Comparison of ENCODE assay signal across 7 mouse cellular contexts in the genomic region with DNA sequence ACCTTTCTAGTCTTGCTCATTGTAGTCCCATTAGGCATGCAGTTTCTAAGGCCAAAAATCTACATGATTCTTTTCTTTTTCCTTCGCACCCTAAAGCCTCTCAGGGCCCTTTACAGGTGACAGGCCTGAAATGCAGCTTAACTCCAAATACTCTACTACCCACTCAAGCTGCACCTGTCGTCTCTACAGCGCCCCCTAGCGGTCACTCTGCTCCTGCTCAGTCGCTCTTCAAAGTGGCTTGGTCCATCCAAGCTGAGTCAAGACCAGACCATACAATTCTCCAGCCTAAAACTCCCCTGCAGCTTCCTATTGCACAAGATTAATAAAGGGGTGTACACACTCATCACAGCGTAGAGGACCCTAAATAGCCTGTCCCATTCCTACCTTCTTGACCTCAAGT. TPM values are rescaled to one million over a fixed set of nuclear protein-coding genes. Genes with fewer than 3 reads are reported as not detected.
DNase-seq lines count a peak whose midpoint lies in the region; ATAC-seq and TF ChIP-seq lines count a peak whose summit lies in the region.

No protein-coding gene starts in this region.

- no peak for ATAC-seq in midbrain, embryonic 15.5 days (replicated peaks)
- ATAC-seq in lung, postnatal 0 days, result no peak

- no peak overlapping the region for H3K27ac ChIP-seq in midbrain, embryonic 10.5 days (replicated peaks)
- H3K27ac ChIP-seq in midbrain, embryonic 15.5 days, result no peak overlapping the region
- no peak overlapping the region for H3K27ac ChIP-seq in lung, postnatal 0 days (ENCODE audit: low read length)
- H3K27ac ChIP-seq in small intestine, adult 2 months (ENCODE audit: insufficient read depth, low read depth, low read length), result no peak overlapping the region

- peak; percentile 85 for TF ChIP-seq CTCF in lung, postnatal 0 days (IDR thresholded peaks at IDR 0.05)
- peak; percentile 86; the same call in 1 of the 2 replicates for TF ChIP-seq CTCF in small intestine, adult 2 months (IDR thresholded peaks at IDR 0.05; ENCODE audit: extremely low read depth, insufficient read length, insufficient replicate concordance, low read depth, low read length)

- H3K36me3 ChIP-seq in midbrain, embryonic 10.5 days, result peaks cover 32% of the 10 kb centered on the region; the same call in 1 of the 2 replicates
- no peaks in the 10 kb centered on the region for H3K36me3 ChIP-seq in midbrain, embryonic 15.5 days (replicated peaks)
- H3K36me3 ChIP-seq in lung, postnatal 0 days (ENCODE audit: insufficient read depth, low read length), result no peaks in the 10 kb centered on the region
- H3K36me3 ChIP-seq in small intestine, adult 2 months (ENCODE audit: control insufficient read depth, insufficient read depth, low read length), result peaks cover 7% of the 10 kb centered on the region

- no peak overlapping the region for H3K9ac ChIP-seq in midbrain, embryonic 15.5 days
- H3K9ac ChIP-seq in lung, postnatal 0 days (replicated peaks; ENCODE audit: low read depth), result no peak overlapping the region

- peaks cover 21% of the 10 kb centered on the region for H3K4me1 ChIP-seq in midbrain, embryonic 10.5 days
- peaks cover 15% of the 10 kb centered on the region for H3K4me1 ChIP-seq in midbrain, embryonic 15.5 days
- no peaks in the 10 kb centered on the region for H3K4me1 ChIP-seq in lung, postnatal 0 days (ENCODE audit: insufficient read depth, low read depth, low read length)
- H3K4me1 ChIP-seq in small intestine, adult 2 months (ENCODE audit: control insufficient read depth, insufficient read depth, insufficient read length, low read length), result no peaks in the 10 kb centered on the region; the same call in 1 of the 2 replicates

- peak; percentile 61 for DNase-seq in midbrain, embryonic 10.5 days (ENCODE audit: low spot score)
- peak; percentile 46 for DNase-seq in WW6 (ENCODE audit: low read depth, low spot score)
- peak; percentile 74 to 82 for DNase-seq in cerebellum, postnatal 10 days
- peak; percentile 52 for DNase-seq in kidney, adult 9 months
- peak; percentile 71 for DNase-seq in lung, postnatal 0 days (ENCODE audit: low spot score)

- TF ChIP-seq POLR2A in small intestine, adult 2 months (IDR thresholded peaks at IDR 0.05; ENCODE audit: low read depth, low read length), result no peak

- WGBS in midbrain, embryonic 10.5 days, result 29% methylated on average over 6 of the region's 6 CpGs
- WGBS in midbrain, embryonic 15.5 days, result 27% methylated on average over 6 of the region's 6 CpGs
- 35% methylated on average over 6 of the region's 6 CpGs for WGBS in lung, postnatal 0 days
- WGBS in small intestine, adult 2 months, result 39% methylated on average over 6 of the region's 6 CpGs

- no peaks in the 10 kb centered on the region for H3K27me3 ChIP-seq in midbrain, embryonic 10.5 days (ENCODE audit: low read depth, poor library complexity, severe bottlenecking)
- no peaks in the 10 kb centered on the region for H3K27me3 ChIP-seq in midbrain, embryonic 15.5 days (replicated peaks)
- no peaks in the 10 kb centered on the region for H3K27me3 ChIP-seq in lung, postnatal 0 days (replicated peaks; ENCODE audit: insufficient read depth, low read length)
- no peaks in the 10 kb centered on the region for H3K27me3 ChIP-seq in small intestine, adult 2 months (ENCODE audit: control insufficient read depth, insufficient read depth, low read length)

- no peaks in the 10 kb centered on the region for H3K9me3 ChIP-seq in midbrain, embryonic 10.5 days (replicated peaks)
- no peaks in the 10 kb centered on the region for H3K9me3 ChIP-seq in midbrain, embryonic 15.5 days
- no peaks in the 10 kb centered on the region for H3K9me3 ChIP-seq in lung, postnatal 0 days (ENCODE audit: low read length)

- no peak for TF ChIP-seq EP300 in lung, postnatal 0 days (IDR thresholded peaks at IDR 0.05)

- no peak overlapping the region for H3K4me2 ChIP-seq in midbrain, embryonic 15.5 days
- no peak overlapping the region for H3K4me2 ChIP-seq in lung, postnatal 0 days (replicated peaks; ENCODE audit: low read depth, low read length)

- no peak overlapping the region for H3K4me3 ChIP-seq in midbrain, embryonic 10.5 days
- no peak overlapping the region for H3K4me3 ChIP-seq in midbrain, embryonic 15.5 days
- no peak overlapping the region for H3K4me3 ChIP-seq in lung, postnatal 0 days (ENCODE audit: low read depth, low read length)
- no peak overlapping the region for H3K4me3 ChIP-seq in small intestine, adult 2 months (ENCODE audit: low read depth, low read length)

RNA-seq across cellular contexts. Expression of a gene that starts 3.1 kb away (rescaled TPM):
- polyA plus RNA-seq in midbrain, embryonic 10.5 days (2016; fragmentation: Nextera tagmentation; extraction: Ambion mirVana), result 40.8 and 42.9 TPM in 2 replicates
- 36.8 and 40.6 TPM in 2 replicates for polyA plus RNA-seq in midbrain, embryonic 15.5 days (2015; fragmentation: Nextera tagmentation; extraction: Ambion mirVana)
- 45.9 and 51.3 TPM in 2 replicates for polyA plus RNA-seq in lung, postnatal 0 days (2015; fragmentation: Nextera tagmentation; extraction: Ambion mirVana)
- 2.6 and 7.0 TPM in 2 replicates for polyA plus RNA-seq in small intestine, adult 2 months (2012; rRNA removed)
